Mouse (Mus musculus) layer of hippocampus, postnatal 10 days (tissue): Measurements from ENCODE around the gene Tmem82. TPM values are rescaled to one million over a fixed set of nuclear protein-coding genes. Genes with fewer than 3 reads are reported as not detected.
A peak's percentile ranks its signal among the peaks of the same experiment; 100 is the strongest.

Experiments
- DNase-seq, 2 experiments: peaks; one replicate each; pipeline ENCODE4 v3.0.0; 2021; ENCODE audit warnings: low spot score in 2 of 2
- long read RNA-seq: library from polyadenylated mRNA; stranded (forward); transcript quantifications from one replicate; pipeline ENCODE4 v2.0.0, GENCODE M21; 2023
- total RNA-seq, 2 experiments: library from RNA; stranded (reverse); gene quantifications; 2 replicates each; pipeline ENCODE4 v1.2.3; 2021

Tmem82 gene
- total RNA-seq, result under 1 TPM; 0.69 to 0.98 TPM
- long read RNA-seq, result 0 reads

DNA sequence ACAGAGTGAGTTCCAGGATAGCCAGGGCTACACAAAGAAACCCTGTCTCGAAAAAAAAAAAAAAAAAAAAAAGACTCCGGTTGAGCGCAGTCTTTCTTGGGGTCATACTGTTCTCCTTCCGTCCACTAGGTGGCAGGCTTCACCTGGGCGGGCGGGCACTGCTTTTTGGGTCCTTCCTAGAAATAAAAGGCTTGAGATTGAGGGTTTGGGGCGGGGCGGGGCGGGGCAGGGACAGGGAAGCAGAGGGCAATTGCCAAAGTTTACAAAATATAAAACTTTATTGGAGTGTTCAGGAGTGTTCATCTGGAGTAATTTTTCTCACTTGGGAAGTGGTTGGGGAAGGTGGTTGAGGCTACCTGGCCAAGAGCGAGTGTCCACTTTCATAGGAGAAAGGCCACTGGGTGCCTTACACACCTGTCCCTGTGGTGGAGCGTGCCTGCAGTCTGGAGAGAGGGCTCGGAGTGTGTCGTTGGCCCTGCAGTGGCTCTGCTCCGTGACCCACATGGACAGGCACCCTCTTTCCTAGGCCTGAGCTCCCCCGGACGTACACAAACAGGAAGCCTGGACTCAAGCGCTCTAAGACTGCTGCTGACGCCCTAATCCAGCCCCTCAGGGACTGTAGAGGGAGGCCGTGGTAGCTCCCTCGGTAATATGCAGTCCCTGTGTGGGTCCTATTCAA is at the start of gene Tmem82:
Gene Tmem82 (minus strand): TSS at position 69 of the 679 bp plus-strand sequence.
- peak; percentile 62 to 75 for DNase-seq

DNA sequence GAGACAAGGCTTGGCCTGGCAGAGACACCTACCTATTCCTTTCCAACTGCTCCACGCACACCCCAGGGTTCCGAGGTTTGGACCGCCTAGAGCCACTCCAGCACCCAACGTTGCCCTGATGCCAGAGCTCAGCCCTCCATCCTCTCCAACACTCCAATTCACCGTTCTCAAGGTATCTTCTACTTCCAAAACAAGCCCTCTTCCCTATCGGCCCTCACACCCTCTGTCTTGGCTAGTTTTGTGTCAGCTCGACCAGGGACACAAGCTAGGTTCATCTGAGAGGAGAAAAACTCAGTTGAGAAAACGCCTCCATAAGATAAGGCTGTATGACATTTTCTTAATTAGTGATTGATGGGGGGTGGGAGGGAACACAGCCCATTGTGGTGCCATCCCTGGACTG is 46.4 kb upstream of the Tmem82 start, which contains the start of gene Plekhm2:
Gene Plekhm2 (minus strand): TSS at position 101 of the 400 bp plus-strand sequence.
- no peak for DNase-seq

DNA sequence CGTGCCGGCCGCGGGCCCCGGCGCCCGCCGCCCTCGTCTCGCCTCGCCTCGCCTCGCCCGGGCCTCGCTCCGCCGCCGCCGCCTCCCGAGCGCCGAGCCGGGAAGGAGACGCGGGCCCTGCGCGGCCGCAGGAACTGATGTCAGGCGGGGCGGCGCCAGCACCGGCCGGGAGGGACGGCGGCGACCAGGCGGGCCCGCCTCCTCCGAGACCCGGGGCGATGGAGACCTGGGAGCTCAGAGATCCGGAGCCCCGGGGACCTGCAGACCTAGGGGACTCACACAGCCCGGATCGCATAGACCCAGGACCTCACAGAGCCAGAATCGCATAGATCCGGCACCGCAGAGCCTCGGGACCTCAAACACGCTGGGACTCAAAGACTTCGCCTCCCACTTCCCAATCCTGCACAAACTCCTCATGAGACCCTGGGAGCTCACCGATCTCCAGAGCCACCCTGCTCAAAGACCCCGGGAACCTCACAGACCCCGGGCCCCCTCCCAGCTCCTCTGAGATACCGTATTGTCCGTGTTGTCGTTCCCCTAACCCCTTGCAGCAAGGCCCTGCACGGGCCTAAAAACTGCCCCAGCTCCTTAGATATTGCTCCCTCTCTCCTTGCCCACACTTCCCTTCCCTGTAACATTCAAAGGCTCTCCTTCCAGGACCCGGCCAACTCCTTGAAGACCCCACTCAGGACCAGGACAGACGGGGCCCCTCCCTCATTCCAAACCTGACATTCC is 45.7 kb upstream of the Tmem82 start:
- peak; percentile 64 to 81 for DNase-seq

DNA sequence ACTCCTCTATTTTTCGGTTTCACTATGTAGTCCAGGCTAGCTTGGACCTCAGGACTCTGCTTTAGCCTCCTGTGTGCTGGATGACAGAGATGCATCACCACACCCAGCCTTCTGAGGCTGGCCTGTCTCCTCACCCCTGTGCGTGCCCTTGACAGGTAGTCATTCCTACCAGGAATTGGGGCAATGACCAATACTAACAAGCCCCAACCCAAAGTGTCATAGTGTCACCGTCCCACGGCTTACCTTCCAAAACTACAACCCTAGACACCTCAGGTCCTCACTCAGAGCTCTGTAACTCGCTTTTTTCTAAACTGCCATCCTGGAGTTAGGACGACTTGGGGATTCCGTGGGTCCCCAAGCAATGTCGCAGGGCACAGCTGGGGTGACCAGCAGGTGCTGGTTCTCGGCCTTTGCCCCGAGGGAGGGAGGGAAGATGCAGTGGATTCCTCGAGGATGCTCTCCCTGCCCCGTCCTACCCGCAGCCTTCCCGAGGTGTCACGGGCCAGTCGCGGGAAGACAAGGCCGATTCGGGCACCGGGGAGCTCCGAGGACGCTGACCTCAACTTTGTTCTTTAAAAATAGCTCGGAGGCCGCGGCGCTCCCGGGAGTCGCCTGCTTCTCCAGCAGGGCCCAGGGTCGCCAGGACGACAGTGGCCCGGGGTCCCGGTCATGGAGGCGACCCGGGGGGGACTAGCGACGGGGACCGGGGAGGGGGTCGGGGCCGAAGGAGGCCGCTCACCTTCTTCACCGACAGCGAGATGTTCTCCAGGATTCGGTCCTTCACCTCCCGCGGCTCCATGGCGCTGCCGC is 44.9 kb upstream of the Tmem82 start:
- DNase-seq, result peak; percentile 38 to 57

DNA sequence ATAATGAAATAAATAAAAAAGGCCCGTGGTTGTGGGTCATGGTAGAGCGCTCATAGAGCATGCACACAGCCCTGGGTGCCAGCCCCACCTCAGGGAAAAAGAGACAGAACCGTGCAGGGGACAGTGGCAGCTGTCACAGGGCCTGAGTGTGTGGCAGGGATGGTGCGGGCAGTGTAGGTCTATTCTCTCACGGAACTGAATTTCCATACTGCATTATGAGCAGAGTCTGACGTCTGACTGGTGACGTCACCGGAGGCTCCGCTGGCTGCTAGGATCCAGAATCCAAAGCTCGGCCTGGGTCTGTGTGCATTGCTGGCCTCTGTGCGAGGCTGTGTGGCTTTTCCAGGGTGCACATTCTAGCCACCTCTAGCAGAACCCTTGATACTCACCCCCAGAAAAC is 42.5 kb upstream of the Tmem82 start:
- DNase-seq, result no peak

DNA sequence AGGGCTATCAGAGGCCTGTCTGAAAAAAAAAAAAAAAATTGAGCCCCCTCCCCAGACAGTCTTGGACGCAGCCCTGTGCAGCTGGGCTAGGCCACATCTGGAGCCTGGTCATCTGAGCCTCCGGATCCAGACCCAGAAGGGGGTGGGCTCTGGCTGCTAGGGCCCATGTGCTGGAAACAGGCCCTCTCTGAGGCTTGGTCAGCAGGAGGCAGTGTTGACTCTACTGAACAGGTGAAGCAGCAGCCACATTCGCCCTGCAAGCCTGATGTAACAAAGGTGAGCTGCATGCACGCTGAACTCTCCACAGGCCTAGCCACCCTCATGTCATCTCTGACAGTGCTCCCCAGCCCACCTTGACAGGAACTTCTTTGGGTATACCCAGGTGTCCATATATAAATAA is 41.3 kb upstream of the Tmem82 start:
- no peak for DNase-seq

DNA sequence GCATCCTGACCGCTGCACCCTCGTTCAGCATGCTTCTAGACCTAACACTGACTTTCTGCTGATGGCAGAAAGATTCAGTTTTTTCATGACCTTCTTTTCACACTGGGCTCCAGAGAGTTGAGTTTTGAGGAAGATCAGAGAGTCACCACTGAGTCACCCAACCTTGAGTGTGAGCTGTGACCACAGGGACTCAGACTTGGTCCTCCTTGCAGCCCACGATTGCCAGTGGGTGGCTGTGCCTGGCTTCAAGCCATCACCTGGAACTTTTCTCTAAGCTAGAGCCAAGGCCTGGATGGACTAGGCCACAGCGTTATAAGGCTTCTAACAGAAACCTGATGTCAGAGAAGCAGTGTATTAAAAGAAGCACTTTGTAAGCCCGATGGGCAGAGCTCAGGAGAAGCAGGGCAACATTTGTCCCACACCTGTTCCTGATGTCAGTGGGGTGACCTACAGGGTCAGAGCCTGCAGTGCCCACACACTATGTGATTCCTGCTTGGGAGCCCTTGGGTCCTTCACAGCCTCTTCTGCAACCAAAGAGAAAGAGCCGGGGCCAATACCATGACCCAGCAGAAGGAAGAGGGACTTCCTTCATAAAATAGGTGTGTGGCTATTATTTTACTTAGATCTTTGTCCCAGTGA is 40.5 kb upstream of the Tmem82 start:
- no peak for DNase-seq

DNA sequence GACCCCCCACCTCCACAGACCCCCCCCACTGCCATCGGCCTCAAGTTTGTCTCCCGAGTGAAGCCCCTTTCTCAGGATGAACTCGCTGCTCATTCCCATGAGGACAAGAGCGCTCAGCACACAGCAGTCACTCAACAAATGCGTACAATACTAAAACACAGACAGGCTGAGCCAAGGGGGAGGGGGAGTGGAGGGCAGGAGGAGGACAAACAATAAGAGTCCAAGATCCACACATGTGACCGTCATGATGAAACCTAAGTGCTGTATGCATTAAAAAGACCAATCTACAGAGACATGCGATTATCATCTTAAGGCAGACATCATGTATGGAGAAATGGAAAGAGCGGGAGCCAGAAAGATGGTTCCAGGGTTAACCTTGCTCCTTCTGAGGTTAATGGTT is 38.5 kb upstream of the Tmem82 start:
- no peak for DNase-seq

DNA sequence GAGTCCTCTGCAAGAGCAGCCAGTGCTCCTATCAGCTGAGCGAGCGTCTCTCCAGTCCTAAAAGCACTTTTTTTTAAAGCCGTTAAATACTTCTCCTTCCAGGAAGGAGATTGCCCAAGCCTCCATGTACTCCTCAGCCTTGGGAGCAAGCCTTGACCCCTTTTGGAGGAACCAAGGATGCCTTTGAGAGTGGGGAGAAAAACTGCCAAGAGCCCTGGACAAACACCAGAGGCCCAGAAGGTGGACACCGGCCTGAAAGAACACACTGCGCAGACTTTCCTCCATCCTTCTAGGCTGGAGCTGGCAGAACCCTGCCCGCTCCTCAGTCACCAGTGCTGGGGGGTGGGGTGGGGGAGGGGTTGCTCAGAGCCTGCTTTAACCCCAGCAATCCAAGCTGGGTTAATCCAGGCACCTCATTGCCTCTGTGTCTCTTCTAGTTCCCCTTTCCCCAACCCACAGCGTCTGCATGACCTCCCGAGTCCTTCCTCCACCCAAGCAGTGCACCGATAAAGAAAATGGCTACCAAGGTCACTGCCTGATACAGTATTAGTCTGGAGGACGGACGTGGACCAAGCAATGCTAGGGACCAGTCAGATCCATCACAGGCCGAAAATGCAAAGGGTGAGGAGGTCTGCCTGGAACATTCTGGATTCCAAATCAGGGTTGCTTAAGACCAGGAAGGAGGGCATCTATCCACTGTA is 37.6 kb upstream of the Tmem82 start:
- peak; percentile 41 to 55 for DNase-seq

DNA sequence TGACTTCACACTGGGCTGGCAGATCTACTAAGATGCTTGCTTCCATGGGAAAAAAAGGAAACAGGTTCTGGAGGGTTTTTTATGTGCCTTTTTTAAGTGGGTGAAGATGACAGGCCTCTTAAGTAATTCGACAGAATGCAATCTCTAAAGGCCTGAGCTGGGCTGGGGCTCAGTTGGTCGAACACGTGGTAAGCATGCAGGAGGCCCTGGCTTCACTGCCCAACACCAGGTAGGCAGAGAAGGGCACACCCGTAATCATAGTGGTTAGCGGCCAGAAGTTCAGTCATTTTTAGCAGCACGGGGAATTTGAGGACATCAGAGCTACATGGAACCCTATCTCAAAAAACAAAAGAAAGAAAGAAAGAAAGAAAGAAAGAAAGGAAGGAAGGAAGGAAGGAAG is 36.1 kb upstream of the Tmem82 start:
- no peak for DNase-seq

DNA sequence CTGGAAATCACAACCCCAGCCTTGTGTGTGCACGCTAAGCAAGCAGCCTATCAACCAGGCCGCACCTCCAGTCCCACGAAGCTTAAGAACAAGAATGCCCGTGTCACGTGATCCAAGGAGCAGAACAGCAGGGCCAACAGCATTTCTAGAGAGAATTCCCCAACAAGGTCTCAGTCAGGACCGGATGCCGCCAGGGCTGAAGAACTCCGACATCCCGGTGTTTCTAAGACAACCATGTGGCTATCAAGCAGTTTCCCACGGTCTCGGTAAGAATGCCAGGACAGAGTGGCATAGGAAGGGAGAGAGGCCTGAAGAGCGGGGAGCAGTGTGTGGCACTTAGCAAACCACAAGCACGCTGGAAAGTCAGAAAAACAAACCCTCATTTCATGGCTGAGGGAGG is 35.4 kb upstream of the Tmem82 start:
- DNase-seq, result no peak

DNA sequence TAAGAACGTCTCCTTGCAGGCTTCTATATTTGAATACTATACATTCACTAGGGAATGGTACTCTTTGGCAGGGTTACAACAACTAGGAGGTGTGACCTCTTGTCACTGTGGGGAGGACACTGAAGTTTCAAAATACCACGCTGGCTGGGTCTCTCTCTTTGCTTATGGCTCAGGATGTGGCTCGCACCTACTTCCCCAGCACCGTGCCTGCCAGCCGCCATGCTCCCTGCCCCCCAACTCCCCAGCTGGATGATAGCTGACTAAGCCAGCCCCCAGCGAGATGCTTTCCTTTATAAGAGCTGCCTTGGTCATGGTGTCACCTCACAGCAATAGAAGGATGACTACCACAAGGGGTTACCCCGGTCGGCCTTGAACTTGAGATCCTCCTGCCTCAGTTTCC is 34.6 kb upstream of the Tmem82 start:
- no peak for DNase-seq

DNA sequence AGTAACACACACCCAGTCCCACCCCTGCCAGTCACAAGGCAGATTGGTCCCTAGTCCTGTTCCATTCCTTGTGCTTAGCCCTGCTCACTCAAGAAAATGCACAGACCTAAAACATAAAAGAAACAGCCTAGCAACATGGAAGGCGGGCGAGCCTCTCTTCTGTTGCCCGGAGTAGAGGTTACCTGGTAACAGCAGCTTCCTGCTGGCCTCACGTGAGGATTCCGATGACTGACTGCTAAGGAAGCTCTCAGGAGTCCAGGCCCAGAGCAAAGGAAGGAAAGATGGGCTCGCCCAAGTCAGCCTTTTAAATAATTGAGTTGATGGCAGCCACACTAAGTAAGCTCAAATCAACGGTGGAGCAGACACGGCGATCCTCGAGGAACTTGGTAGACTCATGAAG is 33.5 kb upstream of the Tmem82 start:
- DNase-seq, result no peak

DNA sequence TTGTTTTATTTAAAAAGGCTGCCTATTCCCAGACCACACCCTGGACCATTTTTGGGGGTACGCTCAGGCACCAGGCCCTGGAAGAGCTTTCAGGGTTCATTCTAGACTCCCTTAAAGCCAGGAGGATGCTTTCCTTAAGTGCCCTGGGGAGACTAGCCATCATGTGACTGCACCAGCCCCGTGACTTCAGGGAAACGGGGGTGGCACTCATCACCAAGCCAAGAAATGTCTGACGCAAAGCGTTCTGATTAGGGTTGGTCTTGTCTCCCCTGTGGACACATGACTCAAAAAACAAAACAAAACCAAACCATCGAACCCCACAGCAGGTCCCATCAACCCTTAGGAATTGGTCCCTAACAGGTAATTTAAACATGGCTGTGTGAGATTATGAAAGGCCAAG is 32.9 kb upstream of the Tmem82 start:
- DNase-seq, result no peak

DNA sequence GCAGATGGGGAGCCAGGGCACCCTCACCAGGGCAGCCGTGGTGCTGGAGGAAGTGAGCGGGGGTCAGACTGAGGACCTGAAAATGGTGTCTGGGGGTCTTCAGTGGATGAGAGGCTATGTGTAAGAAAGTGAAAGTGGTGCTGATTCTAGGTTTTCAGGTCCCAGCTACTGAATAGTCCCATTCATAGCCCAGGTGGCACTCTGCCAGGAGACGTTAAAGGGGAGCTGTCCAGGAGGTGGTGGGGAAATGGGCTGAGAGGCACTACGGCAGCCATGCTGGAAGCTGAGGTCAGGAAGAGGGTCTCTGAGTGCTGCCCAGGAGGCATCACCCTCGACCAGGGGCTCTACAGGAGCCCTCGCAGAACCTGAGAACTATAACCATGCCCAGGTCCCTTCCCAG is 30.8 kb upstream of the Tmem82 start:
- DNase-seq, result peak; percentile 54 to 61

DNA sequence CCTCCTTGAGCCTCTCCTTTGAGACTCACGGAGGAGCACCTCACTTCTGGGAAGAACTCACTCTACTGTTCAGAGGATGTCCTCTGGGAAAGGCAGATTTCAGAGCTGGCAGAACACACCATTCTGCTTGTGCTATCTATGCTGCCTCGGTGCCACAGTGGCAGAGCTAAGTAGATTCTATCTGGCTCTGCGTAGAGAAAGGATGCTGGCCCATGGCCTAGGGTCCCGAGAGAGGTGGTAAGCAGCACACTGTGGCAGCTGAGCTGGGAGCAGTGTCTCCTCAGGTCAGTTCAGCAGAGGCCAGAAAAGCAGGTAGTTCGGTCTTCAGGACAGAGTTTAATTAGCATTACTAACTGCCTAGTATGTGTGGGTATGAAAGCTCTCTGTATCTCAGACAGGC is 29.8 kb upstream of the Tmem82 start:
- no peak for DNase-seq

DNA sequence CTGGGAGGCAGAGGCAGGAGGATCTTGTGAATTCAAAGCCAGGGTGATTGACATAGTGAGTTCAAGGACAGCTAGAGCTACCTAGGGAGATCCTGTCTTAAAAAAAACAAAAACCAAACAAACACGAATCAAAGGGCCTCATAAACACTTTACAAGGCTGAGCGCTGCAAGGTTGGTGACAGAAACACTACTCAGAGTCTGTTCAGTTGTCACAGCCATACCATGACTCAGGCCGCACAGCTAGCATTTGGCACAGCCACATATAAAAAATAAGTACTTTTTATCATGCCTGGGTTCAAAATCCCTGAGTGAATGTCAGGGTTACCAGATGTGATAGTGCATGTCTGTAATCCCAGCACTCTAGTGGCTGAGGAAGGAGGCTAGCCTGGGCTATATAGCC is 28.8 kb upstream of the Tmem82 start:
- DNase-seq, result no peak

DNA sequence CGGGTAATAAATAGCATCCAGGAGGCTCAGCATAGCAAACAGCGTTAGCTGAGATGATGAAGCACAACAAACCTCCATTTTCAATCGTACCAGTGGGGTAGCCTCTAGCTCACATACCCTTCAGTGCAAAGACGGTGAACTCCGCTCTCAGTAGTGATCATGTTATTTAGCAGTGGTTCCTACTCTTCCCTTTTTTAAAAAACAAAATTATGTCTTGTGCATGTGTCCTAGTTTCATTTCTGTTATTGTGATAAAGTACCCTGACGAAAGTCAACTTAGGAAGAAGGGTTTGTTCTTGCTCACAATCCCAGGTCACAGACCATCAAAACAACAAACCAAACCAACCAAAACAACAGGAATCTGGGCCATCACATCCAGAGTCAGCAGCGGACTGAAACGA is 27.6 kb upstream of the Tmem82 start:
- no peak for DNase-seq

DNA sequence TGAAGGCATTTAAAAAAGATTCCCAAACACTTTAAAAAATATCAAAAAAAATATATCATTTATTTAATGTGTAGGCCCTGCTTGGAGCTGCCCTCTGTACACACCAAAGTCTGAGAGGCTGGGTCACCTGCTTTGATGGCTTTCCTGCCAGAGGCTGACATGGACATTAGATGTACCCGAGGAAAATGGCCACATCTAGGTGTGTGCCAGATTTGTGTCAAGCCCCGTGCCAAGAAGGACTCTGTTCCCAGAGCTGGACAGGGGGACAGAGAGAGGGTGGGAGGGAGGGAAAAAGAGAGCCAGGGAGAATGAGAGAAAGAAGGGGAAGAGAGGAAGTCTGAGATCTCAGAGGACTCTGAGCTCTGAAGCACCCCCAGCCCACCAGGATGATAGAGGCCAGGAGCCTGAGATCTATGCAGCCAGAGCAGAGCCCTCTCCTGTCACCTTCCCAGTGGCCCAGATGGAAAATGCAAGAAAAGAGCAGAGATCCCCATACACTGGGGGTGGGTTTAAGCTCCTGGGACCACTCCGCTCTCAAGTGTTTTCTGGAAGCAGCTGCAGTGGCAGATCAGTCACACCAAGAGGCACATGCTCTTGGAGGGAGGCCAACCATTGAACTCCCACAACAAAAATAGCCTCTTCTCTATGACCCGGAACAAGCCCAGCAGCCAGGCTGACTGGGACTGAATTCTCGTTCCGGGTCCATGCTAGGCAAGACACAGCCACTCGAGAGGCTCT is 24.9 kb upstream of the Tmem82 start:
- DNase-seq, result peak; percentile 41 to 58
